Mouse (Mus musculus): ENCODE results near the gene Mmab. TPM values are rescaled to one million over a fixed set of nuclear protein-coding genes. Genes with fewer than 3 reads are reported as not detected.

Mmab gene
- 23.9 and 35.2 TPM in 2 replicates for polyA plus RNA-seq (2012; rRNA removed; ENCODE audit: low replicate concordance)

DNA sequence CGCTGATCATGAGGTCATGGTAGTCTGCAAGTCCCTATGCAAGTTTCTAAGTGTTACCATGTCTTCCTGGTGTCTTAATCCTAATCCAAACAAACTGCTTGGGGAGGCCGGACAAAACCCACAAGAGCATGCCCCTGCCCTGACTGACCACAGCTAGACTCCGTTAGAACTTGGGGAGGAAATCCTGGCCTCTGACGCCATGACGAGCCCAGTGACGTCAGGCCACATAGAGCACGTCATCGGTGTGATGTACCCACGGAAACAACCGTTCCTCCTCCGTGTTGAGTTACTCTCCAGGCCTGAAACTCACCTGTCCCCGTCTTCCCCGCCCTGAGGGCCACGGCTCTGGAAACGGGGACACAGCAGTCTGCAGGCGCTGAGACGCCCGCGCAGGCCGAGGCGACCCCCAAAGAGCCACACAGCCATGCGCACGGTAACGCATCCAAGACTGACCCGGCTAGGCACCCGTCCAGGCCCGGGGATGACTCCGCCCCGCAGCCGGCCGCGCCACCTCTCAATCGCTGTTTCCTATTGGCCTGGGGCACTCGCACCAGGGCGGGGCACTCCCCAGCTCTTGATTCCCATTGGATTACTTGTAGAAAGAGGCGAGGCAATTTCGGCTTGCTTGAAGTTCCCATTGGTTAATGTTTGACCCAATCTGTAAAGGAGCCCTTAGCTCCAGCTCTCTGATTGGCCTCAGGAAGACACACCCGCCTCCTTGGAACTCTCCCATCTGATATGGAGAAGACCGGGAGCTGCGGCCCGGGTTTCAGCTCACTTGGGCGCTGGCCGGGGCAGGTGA lies at the start of gene Mmab, which contains the start of gene Mvk:
Gene Mmab (minus strand): TSS at position 495 of the 802 bp plus-strand sequence.
Gene Mvk (plus strand): TSS at position 704 of the 802 bp plus-strand sequence.

Other genes starting within 250 kb of the Mmab start
- gene Foxn4, start 170.3 kb downstream of the Mmab start, polyA plus RNA-seq (2012; rRNA removed; ENCODE audit: low replicate concordance), result not detected in 2 replicates
- gene Myo1h, start 154.9 kb downstream of the Mmab start, polyA plus RNA-seq (2012; rRNA removed; ENCODE audit: low replicate concordance), result 0.43 and 0.81 TPM in 2 replicates
- 122 and 126 TPM in 2 replicates for gene Kctd10, start 63.6 kb downstream of the Mmab start, polyA plus RNA-seq (2012; rRNA removed; ENCODE audit: low replicate concordance)
- gene Ube3b, start 63.5 kb downstream of the Mmab start, polyA plus RNA-seq (2012; rRNA removed; ENCODE audit: low replicate concordance), result 80.0 and 82.5 TPM in 2 replicates
- gene Mvk, start 209 bp upstream of the Mmab start, polyA plus RNA-seq (2012; rRNA removed; ENCODE audit: low replicate concordance), result 43.2 and 72.0 TPM in 2 replicates
- gene Fam222a, start 124.0 kb upstream of the Mmab start, polyA plus RNA-seq (2012; rRNA removed; ENCODE audit: low replicate concordance), result 2.0 and 3.0 TPM in 2 replicates
- gene Trpv4, start 214.4 kb upstream of the Mmab start, polyA plus RNA-seq (2012; rRNA removed; ENCODE audit: low replicate concordance), result 17.5 and 22.4 TPM in 2 replicates
- 114 and 148 TPM in 2 replicates for gene Gltp, start 246.9 kb upstream of the Mmab start, polyA plus RNA-seq (2012; rRNA removed; ENCODE audit: low replicate concordance)